Mouse (Mus musculus) cerebellum, postnatal 14 days (tissue): ENCODE measurements around the gene Prtn3.
A peak's percentile ranks its signal among the peaks of the same experiment; 100 is the strongest.

ENCODE experiments used
- DNase-seq, 2 experiments: peaks; one replicate each; pipeline ENCODE4 v3.0.0; 2021; ENCODE audit warnings: mixed read lengths in 2 of 2

Gene Prtn3

DNA sequence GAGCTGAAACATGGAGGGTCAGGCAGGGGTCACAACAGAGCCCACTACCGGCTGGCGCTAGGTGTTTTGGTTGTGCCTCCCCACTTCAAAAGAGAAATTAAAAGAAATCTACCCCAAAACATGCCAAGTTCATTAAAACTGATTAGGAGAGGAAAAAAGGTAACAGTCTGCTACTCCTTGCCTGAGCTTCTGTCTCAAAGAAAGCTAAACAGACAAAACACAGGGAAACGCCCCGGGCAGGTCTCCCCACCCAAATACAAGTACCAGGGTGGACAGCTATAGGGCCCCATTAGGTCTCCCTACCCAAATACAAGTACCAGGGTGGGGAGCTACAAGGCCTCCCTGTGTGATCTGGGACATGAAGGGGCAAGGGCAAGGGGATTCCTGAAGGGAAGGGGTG, 36.3 kb downstream of the Prtn3 start, which contains the start of gene Gm26602:
Gene Gm26602 (plus strand): TSS at position 301 of the 400 bp plus-strand sequence.
- no peak for DNase-seq

DNA sequence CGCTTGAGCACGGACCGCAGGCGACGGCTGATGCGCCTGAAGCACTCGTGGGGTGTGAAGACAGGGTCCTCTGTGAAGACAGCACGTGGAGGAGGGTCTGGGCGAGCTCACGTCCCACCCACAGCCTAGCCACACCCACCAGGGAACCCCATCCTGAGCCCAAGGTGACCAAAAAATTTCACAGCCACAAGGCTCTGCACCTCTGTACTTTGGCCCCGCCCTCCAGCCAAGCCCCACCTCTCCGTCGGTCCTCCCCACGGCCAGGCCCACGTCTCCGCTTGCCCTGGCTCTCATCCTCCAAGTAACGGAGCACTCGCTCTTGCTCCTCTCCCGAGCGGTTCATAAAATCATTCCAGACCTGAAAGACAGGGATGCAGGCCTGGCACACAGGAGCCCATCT, 38.1 kb downstream of the Prtn3 start:
- no peak for DNase-seq

DNA sequence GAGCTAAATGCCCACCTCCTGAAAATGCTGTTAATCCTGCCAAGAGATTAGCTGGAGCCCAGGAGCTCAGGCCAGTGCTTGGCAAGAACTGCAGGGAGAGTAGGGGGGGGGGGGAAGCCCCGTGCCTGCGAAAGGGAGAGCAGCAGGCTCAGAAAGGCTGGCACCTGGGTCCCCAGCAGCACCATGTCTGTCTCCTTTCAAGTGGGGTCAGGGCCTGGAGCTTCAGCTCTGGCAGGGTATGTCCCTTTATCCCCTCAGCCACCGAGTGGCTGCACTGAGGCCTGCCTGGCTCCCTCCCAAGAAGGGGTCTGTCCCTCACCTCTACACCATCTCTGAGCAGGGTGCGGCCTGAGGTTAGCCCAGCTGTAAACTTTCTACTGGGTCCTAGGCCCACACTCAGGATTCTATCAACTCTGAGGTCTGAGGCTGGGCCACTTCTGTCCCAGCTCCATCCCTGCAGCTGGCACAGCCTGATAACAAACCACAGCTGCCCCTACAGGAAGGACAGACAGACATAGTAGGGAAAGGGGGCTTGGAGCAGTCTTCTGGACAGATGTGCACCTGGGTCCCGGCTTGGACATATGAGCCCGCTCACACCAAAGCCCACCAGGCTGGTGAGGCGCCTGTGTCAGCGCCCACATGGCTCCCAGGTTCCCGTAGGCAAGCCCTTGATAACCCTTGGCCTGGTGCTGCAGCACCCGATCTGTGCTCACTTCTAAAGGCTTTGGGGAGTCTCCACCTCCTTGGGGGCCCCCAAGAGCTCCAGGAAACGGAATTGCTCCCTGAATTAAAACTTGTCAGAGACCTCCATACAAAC, 40.1 kb downstream of the Prtn3 start:
- peak; percentile 25 to 51 for DNase-seq

DNA sequence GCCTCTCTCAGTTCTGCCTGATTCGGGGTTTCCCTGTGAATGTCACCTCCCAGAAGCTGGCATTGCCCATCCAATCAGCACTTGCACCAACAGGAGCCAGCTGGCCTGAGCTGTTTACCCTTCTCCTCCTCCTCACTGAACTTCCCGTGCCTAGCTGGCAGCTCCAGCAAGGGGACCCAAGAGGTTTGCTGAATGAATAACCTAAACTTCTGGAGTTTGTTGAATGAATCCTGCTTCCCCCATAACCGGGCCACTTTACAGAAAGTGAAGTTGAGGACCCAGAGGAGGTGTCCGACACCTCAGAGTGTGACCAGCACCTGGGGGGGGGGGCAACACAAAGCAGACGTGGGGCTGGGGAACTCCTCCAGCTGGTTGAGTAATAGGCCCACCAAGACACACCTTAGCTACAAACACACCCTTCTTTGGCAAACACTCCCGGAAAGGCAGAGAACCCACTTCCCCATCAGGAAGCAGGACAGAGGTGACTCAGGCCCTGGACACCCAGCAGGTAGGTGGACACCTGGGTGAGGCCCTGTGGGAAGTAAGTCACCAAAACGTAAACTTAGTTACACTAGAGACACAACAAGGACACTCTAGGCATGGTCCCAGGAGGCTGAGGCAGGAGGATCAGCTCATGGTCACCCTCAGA, 40.8 kb downstream of the Prtn3 start:
- DNase-seq: peak; percentile 20 to 25

DNA sequence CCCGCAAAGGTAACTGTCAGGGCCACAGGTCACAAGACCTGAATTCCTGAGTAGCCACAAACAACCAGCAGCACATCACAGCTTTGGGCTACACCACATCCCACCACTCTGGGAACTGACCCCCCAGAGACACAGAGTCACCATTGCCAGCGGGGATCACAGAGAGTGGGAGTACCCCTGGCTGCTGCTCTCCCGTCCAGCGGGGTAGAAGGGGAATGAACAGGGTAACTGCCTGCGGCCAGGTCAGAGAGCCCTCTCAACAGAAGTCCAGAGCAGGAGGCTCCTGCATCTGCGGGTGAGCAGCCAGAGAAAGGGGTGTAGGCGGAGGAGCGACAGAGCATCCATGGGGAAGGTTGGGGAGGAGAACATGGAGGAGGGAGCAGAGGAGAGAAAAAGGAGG, 41.8 kb downstream of the Prtn3 start:
- peak in 1 of 2 experiments; percentile 38 for DNase-seq

DNA sequence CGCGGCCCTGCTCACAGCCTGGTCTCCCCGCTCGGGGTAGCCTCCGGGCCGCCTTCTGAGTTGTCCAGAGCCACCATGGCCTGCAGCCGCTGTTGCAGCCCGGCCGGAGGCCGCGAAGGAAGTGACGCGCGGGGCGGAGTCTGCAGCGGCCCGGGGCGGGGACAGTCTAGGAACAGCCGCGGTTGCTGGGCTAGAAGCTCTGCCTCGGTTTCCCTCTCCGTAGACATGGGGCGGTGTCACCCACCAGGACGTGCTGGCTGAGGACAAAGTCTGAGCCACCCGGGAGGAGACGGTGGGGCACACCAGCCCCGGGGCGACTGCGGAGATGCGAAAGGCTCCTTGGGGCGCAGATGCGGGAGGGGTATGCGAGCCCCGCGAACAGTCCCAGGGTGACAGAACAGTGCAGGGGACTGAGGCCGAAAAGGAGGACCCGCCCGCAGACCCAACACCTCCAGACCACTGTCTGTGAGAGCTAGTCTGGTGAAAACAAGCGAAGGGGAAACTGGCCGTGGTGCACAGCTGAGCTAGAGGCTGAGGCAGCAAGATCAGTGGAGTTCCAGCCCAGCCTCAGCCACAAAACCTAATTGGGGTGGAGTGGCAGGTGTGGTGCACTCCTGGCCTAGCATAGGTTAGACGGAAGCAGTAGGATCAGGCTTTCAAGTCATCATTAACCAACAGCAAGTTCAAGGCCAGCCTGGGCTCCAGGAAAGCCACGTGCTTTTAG, 42.7 kb downstream of the Prtn3 start, which contains the start of gene Kiss1r:
Gene Kiss1r (plus strand): TSS at position 164 of the 724 bp plus-strand sequence.
- DNase-seq: peak; percentile 89 to 90

DNA sequence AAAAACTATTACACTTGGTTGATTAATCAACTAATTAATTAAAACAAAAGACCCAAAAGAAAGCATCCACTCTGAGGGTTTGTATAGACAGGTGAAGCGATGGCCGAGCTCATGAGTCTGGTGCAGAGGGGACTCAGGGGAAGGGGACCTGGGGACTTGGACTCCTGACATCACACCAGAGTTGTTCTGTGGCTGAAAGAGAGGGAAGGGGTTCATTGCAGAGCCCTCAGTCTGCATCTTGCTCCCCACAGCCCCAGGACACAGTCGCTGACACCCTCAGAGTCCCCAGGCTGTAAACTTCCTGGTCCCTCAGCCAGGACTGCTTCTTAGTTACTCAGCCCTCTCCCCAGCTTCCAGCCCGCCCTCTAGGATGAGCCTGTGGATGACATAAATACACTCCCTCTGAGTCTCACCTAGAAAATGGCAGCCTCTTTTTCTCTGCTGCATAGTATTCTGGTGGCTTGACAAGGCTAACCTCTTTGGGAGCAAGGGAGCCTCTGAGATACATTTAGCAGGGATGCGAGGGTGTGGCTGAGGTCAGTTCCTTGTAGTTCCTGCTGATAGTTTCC, 43.3 kb downstream of the Prtn3 start:
- DNase-seq: peak in 1 of 2 experiments; percentile 15

DNA sequence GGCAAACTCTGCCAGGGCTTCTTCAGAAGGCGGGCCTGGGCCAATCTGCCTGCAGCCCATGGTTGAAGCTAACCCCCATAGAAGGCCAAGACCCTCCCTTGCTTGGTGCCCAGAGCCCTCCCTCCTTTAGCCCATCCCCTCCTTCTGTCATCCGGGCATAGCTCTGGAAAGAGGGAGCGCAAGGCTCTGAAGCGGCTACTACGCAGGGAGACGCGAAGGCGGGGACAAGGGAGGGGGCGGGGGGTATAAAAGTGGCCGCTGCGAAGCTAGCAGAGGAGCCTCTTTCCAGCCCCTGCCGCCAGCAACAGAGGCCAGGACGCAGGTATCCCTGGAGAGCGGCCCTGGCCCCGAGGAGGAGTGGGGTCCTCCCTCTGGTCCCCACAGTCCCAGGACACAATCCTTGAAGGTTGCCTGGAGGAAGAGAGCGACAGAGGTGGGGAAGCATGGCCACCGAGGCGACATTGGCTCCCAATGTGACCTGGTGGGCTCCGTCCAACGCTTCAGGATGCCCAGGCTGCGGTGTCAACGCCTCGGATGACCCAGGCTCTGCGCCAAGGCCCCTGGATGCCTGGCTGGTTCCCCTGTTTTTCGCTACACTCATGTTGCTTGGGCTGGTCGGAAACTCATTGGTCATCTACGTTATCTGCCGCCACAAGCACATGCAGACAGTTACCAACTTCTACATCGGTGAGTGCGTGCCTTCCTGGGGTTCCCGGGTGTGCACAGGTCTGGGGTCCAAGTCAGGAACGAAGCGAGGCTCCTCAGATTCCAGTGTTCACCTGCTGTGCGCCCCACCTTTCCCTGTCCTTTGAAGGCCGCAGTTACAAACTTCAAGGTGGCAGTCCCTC, 44.2 kb downstream of the Prtn3 start:
- DNase-seq: peak; percentile 63 to 73

DNA sequence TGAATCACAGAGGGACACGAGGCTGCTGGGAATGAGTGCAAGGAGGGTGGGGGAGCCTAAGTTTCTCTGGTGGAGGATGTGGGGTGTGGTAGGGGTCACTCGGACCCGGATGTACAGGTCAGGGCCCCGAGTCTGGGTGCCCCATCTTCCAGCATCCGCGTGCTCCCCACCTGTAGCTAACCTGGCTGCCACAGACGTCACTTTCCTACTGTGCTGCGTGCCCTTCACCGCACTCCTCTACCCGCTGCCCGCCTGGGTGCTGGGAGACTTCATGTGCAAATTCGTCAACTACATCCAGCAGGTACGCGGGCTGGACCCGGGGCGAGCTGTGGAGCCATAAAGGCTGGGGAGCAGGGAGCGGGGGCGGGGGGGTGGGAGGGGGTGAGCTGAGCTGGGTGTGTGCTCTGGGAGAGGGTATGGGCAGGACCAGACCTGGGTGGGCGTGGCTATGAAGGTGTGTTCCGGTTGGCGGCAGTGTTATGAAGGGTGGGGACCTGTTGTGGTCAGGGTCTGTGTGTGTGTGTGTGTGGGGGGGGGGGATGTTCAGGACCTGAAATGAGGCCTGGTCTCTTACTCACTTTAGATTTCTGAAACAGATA, 45.1 kb downstream of the Prtn3 start:
- DNase-seq: peak in 1 of 2 experiments; percentile 41

DNA sequence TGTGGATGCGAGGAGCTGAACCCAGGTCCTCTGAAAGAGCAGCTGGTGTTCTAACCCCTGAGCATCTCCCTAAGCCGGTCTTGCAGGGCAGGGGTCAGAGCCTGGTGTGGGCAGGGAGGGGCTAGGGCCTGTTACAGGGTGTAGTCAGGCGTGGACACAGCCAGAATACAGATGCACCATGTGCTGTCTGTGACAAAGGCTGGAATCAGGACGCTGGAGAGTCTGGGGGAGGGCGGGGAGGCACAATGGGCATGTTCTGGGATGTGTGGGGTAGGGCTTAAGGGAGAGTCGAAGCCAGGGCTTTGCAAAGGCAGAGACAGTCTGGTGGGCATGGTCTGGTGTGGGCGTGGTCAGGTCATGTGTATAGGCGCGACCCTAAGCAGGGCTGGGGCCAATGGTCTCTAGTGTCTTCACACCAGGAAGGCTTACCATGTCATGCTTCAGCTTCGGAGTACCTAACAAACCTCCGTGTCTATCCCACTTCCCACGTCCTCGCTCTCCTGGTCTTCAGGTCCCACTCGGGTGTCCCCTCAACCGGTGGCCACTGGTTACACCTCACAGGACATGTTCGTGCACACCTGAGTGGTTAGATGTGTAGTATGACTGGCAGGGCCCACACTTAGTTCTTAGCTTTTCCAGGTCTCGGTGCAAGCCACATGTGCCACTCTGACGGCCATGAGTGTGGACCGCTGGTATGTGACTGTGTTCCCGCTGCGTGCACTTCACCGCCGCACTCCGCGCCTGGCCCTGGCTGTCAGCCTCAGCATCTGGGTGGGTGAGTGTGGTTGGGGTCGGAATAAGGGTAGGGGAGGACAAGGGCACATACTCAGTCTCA, 46.0 kb downstream of the Prtn3 start:
- no peak for DNase-seq

DNA sequence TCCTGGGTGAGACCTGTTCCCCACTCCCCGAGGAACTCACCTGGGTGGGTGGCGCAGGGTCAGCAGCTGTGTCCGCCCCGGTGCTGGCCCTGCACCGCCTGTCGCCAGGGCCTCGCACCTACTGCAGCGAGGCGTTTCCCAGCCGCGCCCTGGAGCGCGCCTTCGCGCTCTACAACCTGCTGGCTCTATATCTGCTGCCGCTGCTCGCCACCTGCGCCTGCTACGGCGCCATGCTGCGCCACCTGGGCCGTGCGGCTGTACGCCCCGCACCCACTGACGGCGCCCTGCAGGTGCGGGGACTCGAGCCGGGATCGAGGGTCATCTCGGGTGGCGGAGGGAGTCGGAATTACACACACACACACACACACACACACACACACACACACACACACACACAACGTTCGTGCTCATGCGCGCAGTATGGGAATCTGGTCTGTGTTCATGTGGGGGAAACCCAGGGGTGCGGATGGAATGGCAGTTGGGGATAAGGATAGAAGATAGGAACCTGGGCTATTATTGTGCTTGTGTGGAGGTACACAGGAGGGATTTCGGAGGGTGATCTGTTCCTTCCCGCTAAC, 46.8 kb downstream of the Prtn3 start, which contains the start of gene R3hdm4:
Gene R3hdm4 (minus strand): TSS at position 251 of the 578 bp plus-strand sequence.
- DNase-seq: peak in 1 of 2 experiments; percentile 43

DNA sequence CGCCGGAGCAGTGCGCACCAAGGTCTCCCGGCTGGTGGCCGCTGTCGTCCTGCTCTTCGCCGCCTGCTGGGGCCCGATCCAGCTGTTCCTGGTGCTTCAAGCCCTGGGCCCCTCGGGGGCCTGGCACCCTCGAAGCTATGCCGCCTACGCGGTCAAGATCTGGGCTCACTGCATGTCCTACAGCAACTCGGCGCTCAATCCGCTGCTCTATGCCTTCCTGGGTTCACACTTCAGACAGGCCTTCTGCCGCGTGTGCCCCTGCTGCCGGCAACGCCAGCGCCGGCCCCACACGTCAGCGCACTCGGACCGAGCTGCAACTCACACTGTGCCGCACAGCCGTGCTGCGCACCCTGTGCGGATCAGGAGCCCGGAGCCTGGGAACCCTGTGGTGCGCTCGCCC, 47.3 kb downstream of the Prtn3 start:
- no peak for DNase-seq

DNA sequence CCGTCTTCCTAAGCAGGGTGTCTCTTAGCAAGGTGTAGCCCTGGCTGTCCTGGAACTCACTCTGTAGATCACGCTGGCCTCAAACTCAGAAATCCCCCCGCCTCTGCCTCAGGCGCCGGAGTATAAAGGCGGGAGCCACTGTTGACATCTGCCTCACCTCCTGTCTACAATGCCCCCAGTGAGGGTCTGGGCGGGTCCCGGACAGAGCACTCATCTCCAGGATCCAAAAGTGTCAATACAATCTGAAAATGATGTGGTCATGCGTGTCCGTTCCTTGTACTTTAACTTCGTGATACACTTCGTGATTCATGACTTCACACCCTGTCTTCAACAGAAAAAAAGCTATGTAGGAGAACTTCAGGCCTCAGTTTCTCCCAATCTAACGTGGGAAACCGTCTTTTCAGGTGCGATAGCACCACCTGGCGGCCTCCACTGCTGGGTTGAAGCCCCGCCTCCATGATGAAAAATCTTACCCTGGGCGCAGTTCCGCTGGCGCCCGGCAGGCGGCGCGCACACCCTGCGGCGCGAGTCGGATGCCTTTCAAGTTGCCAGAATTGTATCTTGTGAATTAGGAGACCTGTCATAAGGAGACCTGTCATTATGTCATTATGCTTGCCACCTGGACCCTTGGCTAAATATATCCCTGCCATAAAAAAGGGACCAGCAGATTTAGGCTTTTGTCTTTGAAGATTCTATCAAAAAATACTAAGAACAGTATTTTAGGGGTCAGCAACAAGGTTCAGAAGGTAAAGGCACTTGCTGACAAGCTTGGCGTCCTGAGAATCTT, 50.9 kb downstream of the Prtn3 start:
- peak; percentile 98 to 99 for DNase-seq

DNA sequence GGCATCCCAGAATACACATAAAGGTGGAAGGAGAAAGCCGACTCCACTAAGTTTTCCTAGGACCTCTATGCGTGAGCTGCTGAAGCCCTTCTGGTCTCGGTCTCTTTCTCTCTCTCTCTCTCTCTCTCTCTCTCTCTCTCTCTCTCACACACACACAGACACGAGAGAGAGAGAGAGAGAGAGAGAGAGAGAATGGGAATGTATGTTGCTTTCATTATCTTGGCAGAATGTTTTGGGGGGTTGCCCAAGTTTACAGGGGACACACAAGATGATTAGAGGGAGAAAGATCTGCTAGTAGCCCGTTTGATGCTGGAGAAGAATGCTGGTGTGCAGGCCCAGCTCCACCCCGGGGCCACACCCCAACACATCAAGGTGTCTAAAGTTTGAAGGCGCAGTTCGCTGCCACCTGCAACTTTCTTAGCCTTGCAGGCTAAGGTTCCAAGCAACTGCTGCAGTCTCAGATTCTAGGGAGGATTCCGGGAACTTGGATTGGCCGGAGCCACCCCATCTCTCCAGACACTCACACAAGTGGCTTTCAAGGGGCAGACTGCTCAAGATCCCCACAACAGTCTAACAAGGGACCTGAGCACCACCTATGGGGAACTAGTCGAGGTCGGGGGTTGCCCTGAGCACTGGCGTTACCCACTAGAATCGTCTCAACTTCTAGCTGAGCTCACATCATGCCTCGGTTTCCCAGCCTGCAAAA, 51.7 kb downstream of the Prtn3 start:
- peak in 1 of 2 experiments; percentile 46 for DNase-seq

DNA sequence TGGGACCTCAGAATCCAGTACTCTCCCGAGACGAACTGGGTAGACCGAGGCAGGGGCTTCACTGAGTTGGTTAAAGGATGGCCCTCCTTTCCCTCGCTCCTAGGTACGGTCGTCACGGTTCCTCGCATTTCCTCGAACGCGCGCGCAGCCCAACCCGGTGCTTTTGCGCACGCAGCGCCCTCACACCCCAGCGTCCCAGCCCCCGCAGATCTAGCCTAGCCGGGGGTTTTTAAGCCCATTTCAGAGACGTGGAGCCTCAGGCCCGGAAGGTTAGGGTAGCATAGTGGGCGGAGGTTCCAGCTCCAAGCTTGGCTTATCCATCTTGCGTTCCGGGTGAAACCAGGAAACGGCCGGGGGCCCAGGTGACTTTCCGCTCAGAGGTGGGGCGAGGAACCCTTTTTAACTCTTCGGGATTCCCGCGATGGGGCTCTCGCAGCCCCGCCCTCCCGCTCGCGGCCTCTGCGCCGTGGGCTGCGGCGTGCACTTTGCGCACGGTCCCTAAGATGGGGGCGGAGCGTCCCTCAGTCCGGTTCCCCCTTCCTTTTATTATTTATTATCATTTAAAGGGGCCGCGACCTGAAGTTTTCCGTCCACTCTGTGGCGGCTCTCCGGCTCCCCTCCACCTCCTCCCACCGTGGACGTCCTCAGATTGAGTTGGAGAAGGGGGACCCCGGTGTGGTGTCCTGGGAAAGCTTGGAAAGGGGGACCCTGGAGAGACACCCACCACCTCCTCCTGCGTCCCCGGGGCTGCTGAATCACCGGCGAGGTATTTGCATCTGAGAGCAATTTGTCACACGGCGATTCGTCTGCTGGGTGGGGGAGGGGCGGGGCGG, 52.4 kb downstream of the Prtn3 start, which contains the start of gene Arid3a:
Gene Arid3a (plus strand): TSS at position 553 of the 833 bp plus-strand sequence.
- DNase-seq: peak; percentile 89 to 93

DNA sequence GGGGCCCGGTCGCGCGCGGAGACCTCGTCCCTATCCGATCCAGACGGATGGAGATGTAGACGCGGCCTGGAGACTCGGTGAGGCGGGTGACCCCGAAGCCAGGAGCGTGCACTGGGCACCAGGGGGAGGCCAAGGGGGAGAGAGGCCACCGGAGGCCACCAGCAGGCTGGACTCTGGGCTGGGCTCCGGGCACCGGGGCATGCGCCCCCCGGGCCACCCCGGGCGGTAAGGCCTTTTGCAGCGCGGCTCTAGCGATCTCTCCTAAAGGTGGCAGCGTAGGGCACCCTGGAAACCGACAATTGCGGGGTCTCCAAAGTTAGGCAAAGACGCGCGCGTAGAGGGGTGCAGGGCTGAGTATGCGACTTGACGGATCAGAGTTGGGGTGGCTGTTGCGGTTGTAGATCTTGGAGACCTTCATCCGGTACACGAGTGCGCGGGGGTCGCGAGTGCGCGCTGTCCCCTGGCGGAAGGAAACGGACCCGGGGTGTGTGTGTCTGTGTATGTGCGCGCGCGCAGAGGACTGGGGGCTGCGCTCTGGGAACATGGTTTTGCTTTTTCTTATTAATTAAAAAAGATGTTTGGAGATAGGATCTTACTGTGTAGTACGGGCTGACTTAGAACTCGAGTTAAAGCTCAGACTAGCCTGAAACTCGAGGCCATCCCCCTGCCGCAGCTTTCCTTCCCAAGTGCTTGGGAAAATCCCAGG, 53.2 kb downstream of the Prtn3 start:
- DNase-seq: peak; percentile 70 to 71
